Mouse (Mus musculus) heart, postnatal 14 days (tissue): ENCODE measurements at regions not wholly inside any gene's neighbourhood (a gene's known extent, or its start where the extent isn't known, plus 50 kb on each side); places are given as distances from the start of the nearest gene placed in this dataset.

Experiments
- DNase-seq, 2 experiments: peaks; one replicate each; pipeline ENCODE4 v3.0.0; 2021 to 2022
- intact Hi-C: fragments of 180-260 bp; cut with DNase I; formaldehyde crosslinking; loops from one replicate; pipeline ENCODE4 v1.15.1; 2025

GRCm38 (mm10) chr11:55712350-55712749 lies 104.4 kb upstream of the Glra1 start:
- DNase-seq: no peak
- intact Hi-C loops: no loop called here

DNA sequence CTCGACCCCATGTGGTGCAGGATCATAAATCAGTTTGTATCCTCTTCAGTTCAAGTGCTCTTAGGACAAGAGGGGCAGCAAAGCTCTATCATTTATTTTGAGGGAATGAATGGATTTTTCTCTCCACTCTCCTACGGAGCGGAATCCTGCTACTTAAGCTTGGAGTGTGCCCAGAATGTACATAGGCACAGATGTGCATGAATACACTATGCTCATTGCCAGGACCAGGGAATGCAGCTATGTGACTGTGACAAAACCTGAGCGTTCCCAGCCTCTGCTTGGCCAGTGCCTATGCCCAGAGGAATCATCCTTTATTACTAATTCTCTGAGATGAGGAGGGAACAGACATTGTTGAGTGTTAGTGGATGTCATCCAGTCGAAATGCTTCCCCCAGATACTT lies 99.5 kb upstream of the Glra1 start:
- intact Hi-C loops: no loop called here

DNA sequence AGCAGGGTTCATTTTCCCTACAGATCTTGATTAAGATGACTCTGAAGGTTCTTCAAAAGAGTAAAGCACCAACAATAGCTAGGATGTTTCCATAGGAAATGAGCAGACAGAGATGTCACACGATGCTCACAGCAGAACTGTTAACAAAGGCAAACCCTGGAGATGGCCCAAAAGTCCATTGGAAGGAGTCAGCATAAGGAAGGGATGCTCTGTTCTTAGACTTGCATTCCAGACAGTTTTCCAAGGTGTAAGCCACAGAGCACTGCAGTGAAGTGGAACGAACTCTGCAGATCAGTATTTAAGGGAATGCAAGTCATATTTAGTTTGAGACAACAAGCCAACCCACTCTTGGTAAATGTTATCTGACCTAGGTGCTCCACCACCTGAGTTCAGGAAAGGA lies 93.9 kb upstream of the Glra1 start:
- intact Hi-C loops: no loop called here
- no peak for DNase-seq

More for the DNA sequence above, 99.5 kb upstream of the Glra1 start:
- DNase-seq: no peak

DNA sequence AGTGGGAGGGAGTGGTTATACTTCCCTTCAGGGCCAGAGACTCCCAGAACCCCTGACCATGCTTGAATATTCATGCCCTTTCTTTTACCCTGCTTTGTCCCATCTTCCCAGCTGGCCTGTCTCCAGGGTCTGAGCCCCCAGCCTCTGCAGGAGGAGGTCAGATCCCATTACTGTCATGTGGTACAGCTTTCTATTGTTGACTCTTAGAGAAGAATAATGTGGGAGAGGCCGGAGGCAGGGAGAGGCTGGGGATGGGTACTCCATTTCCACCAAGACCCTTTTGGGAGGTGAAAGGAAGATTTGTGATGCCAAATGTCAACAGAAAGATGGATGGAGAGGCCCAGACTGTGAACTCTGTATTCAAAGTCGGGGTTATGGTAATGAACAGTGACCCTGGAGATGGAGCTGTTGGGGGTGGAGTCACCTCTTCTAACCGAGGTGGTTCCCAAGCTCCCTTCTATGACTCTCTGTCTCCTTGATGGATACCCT lies 77.1 kb upstream of the Glra1 start:
- DNase-seq: no peak
- intact Hi-C loops: no loop called here

GRCm38 (mm10) chr11:55682351-55682961 lies 74.5 kb upstream of the Glra1 start:
- intact Hi-C loops: no loop called here
- DNase-seq: peak; percentile 2 to 11

DNA sequence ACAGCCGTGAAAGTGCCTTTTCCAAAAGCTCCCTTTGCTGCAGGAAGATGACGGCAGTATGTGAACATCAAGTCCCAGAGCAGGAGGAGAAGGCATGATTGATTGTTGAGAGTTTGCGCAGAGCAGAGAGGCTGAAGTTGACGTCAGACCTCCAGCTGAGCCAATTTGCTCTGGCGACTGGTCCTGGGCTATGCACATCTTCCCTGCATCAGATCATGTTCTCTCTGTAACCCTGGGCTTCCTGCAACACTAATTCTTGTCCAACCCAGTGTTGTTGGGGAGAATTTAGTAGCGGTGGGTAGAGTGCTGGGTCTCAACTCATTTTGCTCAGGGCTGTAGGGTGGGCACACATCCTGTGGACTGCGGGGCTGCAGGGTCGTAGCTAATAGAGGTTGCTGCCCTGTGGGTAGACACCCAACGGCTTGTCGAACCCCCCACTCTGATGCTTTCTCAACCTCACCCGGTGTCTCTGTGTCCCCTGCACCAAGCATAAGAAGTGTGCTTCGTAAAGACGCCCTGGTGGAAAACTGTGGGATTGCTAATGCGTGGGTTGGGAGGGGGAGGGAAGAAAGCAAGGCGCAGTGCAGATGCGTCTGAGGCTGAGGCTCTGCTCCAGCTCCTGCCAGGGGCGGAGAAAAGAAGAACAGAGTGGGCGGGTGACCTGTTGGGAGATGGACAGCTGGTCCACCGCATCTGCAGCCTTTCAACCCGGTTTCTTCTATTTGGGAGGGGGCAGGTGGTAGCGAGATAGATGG lies 73.4 kb upstream of the Glra1 start:
- intact Hi-C loops: no loop called here
- no peak for DNase-seq

GRCm38 (mm10) chr11:55663108-55663507 lies 55.1 kb upstream of the Glra1 start:
- no peak for DNase-seq
- intact Hi-C loops: no loop called here

DNA sequence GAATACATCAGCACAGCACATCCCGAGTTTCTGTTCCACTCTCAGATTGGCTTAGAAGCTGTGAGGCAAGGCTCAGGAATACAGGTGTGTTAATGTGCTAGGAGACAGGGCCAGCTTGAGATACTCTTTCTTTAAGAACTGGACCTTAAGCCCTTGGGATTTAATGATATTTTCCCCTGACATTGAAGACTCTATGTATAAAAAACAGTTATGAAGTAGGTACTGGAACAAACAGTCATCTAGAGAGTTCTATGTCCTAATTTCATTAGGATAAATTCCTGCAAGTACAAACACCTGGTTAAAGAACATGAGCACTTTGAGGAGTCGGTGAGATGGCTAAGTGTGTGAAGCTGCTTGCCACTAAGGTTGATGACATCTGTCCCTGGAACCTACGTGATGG lies 54.3 kb upstream of the Glra1 start:
- DNase-seq: no peak
- intact Hi-C loops: no loop called here
